Mouse (Mus musculus) forebrain, embryonic 15.5 days (tissue): ENCODE measurements around the gene Uri1. TPM values are rescaled to one million over a fixed set of nuclear protein-coding genes. Genes with fewer than 3 reads are reported as not detected.

Source experiments
- ATAC-seq: fragments of 200-750 bp; cut with Nextera tagmentation; replicated peaks from 2 replicates; pipeline ENCODE4 v1.8.0; 2017; ENCODE audit warnings: mild to moderate bottlenecking, moderate TSS enrichment, moderate library complexity
- H3K27ac ChIP-seq: fragments of 300-500 bp; sonication (generic); replicated peaks from 2 replicates; pipeline ENCODE4 v1.5.1; 2015; ENCODE audit warnings: mild to moderate bottlenecking, inconsistent platforms
- H3K27me3 ChIP-seq: fragments of 300-500 bp; sonication (generic); 2 replicates; pipeline ENCODE4 v1.6.1; 2015; ENCODE audit warnings: inconsistent platforms
- H3K36me3 ChIP-seq: fragments of 300-500 bp; sonication (generic); 2 replicates; pipeline ENCODE4 v1.6.1; 2015; ENCODE audit warnings: mild to moderate bottlenecking, inconsistent platforms
- H3K4me1 ChIP-seq: fragments of 300-500 bp; sonication (generic); 2 replicates; pipeline ENCODE4 v1.6.1; 2015; ENCODE audit warnings: inconsistent platforms
- H3K4me2 ChIP-seq: fragments of 300-500 bp; sonication (generic); replicated peaks from 2 replicates; pipeline ENCODE4 v1.6.1; 2015; ENCODE audit warnings: mild to moderate bottlenecking, inconsistent platforms
- H3K4me3 ChIP-seq: fragments of 300-500 bp; sonication (generic); 2 replicates; pipeline ENCODE4 v1.5.1; 2015; ENCODE audit warnings: mild to moderate bottlenecking, inconsistent platforms
- H3K9ac ChIP-seq: fragments of 300-500 bp; sonication (generic); replicated peaks from 2 replicates; pipeline ENCODE4 v1.6.1; 2015; ENCODE audit warnings: mild to moderate bottlenecking, inconsistent platforms
- H3K9me3 ChIP-seq: fragments of 300-500 bp; sonication (generic); 2 replicates; pipeline ENCODE4 v1.6.1; 2016; ENCODE audit warnings: inconsistent platforms
- WGBS: fragments of 180-500 bp; shearing (Covaris S2); methylation state at CpG from one replicate; pipeline ENCODE4 v1.1.7; 2015; ENCODE audit warnings: mixed read lengths; 5-methylcytosine and 5-hydroxymethylcytosine counted together
- polyA plus RNA-seq: library from polyadenylated mRNA; unstranded; fragments of >200 nt; fragmentation: Nextera tagmentation; extraction: Ambion mirVana; gene quantifications from 2 replicates; pipeline ENCODE4 v1.2.1, GENCODE M21; 2015

Uri1 gene
- polyA plus RNA-seq, 1 experiment from 2014 or later: 40.3 TPM

DNA sequence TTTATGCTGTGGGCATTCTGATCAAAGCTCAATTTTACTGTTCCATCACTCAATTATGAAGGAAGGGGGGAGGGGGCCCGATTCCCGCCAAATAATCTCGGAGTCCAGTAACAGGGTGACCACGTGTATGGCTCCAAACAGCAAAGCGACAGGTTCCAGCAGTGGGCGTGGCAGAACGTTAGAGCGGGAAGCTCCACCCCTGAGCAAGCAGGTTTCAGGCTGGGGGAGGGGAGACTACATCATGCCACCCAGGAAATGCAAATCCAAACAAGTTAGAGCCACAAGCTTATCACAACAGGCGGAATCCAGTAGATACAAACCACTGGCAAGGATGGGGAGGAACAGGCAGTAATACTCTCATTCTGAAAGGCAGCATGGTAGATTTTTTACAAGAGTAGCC is 71.5 kb downstream of the Uri1 start:
- Histone ChIP-seq H3K4me3 (no peak overlapping the region), H3K36me3 (peaks cover 2% of the 10 kb centered on the region; the same call in 1 of the 2 replicates), H3K4me1 (no peaks in the 10 kb centered on the region), H3K9ac (no peak overlapping the region), H3K27ac (no peak overlapping the region), H3K9me3 (no peaks in the 10 kb centered on the region), H3K4me2 (no peak overlapping the region), H3K27me3 (no peaks in the 10 kb centered on the region)
- ATAC-seq: no peak
- WGBS: 85% methylated on average over 9 of the region's 9 CpGs

DNA sequence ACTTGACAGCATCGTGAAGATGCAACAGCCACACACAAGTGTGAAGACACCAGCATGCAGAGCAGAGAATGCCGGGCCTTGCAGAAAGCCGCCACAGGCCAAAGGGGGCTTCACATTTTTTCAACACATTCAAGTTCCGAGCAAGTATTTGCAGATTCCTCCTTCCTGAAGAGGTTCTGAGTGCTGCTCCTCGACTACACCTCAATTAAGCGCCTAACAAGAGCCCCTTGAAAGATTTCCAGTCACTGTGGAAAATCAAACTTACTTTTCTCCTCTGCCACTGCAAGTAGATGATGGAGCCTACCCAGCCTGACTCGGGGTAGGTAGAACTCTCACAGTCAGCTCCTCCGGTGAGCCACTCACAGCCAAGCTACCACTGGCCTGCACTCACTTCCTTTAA is 86.9 kb downstream of the Uri1 start:
- Histone ChIP-seq H3K9ac (no peak overlapping the region), H3K9me3 (no peaks in the 10 kb centered on the region), H3K4me2 (no peak overlapping the region), H3K4me3 (no peak overlapping the region), H3K4me1 (peaks cover 19% of the 10 kb centered on the region), H3K27me3 (no peaks in the 10 kb centered on the region), H3K36me3 (no peaks in the 10 kb centered on the region), H3K27ac (no peak overlapping the region)
- ATAC-seq: no peak
- 86% methylated on average over 8 of the region's 8 CpGs for WGBS

DNA sequence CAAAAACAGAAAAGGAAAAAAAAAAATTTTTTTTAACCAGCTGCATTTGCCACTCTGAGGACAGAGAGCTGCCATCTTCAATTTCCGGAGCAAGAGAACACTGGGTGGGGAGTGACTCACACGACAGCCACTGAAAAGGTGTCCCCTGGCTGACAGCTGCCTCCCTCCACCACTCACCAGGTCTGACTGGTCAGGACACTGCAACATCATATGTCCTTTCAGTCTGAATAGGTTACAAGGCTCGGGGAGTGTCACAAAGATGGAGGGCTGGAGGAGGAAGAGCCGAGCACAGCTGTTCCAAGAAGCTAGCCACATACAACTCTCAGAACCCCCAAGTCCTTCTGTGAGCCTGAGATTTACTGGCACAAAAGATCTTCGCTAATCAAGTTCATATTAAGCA is 87.6 kb downstream of the Uri1 start:
- H3K27me3 ChIP-seq: no peaks in the 10 kb centered on the region
- no peaks in the 10 kb centered on the region for H3K36me3 ChIP-seq
- H3K9ac ChIP-seq: no peak overlapping the region
- no peak for ATAC-seq
- H3K27ac ChIP-seq: no peak overlapping the region
- WGBS: 63% methylated on average over 5 of the region's 5 CpGs
- H3K9me3 ChIP-seq: no peaks in the 10 kb centered on the region
- H3K4me1 ChIP-seq: peaks cover 19% of the 10 kb centered on the region
- H3K4me3 ChIP-seq: no peak overlapping the region
- no peak overlapping the region for H3K4me2 ChIP-seq

GRCm38 (mm10) chr7:37934770-37935182 is 88.6 kb downstream of the Uri1 start:
- ATAC-seq: peak; percentile 72
- Histone ChIP-seq H3K36me3 (no peaks in the 10 kb centered on the region), H3K4me1 (peaks cover 21% of the 10 kb centered on the region), H3K27ac (no peak overlapping the region; the same call in 1 of the 2 replicates), H3K4me3 (no peak overlapping the region), H3K27me3 (no peaks in the 10 kb centered on the region), H3K4me2 (no peak overlapping the region), H3K9ac (no peak overlapping the region), H3K9me3 (no peaks in the 10 kb centered on the region)
- 9% methylated on average over 5 of the region's 5 CpGs for WGBS

DNA sequence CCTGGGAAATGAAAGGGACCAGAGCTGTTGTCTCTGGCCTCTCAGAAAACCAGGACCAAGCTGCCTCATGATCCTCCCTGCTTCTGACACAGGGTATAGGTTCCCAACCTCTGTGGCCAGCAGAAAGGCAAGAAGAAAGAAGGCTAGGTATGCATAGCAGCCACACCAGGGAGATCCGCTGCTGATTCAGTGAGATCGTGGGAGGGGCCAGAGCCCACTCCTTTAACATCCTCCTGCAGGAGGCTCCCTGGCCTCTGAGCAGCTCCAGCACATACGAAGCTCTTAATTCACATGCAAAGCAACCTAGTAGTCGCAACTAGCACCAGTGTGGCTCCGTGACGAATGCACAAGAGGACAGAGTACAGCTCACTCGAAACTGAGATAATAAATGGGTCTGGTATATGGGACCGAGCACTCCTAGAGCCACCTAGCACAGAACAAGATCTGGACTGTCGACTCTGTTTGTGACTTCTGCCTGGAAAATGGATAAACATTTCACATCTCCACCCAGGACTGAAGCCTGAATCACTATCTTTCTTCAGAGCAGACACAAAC is 89.5 kb downstream of the Uri1 start:
- H3K4me3 ChIP-seq: no peak overlapping the region
- peaks cover 24% of the 10 kb centered on the region for H3K4me1 ChIP-seq
- no peak overlapping the region for H3K4me2 ChIP-seq
- WGBS: 26% methylated on average over 9 of the region's 9 CpGs
- no peaks in the 10 kb centered on the region for H3K36me3 ChIP-seq
- no peaks in the 10 kb centered on the region for H3K9me3 ChIP-seq
- H3K9ac ChIP-seq: no peak overlapping the region
- no peaks in the 10 kb centered on the region for H3K27me3 ChIP-seq
- ATAC-seq: no peak
- H3K27ac ChIP-seq: no peak overlapping the region

- no peak for ATAC-seq
- 22% methylated on average over 3 of the region's 3 CpGs for WGBS
- Histone ChIP-seq H3K9me3 (no peaks in the 10 kb centered on the region), H3K27me3 (no peaks in the 10 kb centered on the region), H3K4me1 (peaks cover 24% of the 10 kb centered on the region), H3K36me3 (no peaks in the 10 kb centered on the region), H3K9ac (no peak overlapping the region), H3K27ac (no peak overlapping the region), H3K4me3 (no peak overlapping the region), H3K4me2 (no peak overlapping the region)
Measured at GRCm38 (mm10) chr7:37931631-37932030, 91.7 kb downstream of the Uri1 start.

DNA sequence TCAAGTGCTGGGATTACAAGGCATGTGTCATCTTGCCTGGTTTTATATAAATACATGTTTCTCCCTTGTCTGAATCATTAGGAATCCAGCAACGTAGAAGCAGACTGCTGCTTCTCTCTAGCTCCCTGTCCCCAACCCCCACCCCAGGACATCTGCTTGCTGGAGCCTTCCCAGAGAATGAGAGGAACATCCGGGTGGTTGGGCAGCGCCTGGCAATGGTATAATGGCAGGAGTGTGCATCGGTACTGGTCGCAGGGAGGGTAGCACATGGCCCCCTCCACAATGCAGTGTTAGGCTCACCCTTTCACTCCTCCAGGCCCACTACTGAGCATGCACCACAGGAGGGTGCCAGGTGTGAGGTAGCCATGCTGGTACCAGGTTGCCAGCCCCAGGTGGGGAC is 93.6 kb downstream of the Uri1 start:
- peaks cover 19% of the 10 kb centered on the region for H3K4me1 ChIP-seq
- H3K27ac ChIP-seq: peak overlapping the region; percentile 54; the same call in 1 of the 2 replicates
- WGBS: 38% methylated on average over 5 of the region's 5 CpGs
- no peak overlapping the region for H3K4me3 ChIP-seq
- H3K27me3 ChIP-seq: no peaks in the 10 kb centered on the region
- no peak for ATAC-seq
- no peak overlapping the region for H3K9ac ChIP-seq
- H3K4me2 ChIP-seq: no peak overlapping the region
- no peaks in the 10 kb centered on the region for H3K9me3 ChIP-seq
- H3K36me3 ChIP-seq: no peaks in the 10 kb centered on the region

- WGBS: 81% methylated on average over 4 of the region's 4 CpGs
- H3K4me3 ChIP-seq: no peak overlapping the region
- H3K27me3 ChIP-seq: no peaks in the 10 kb centered on the region
- no peak overlapping the region for H3K4me2 ChIP-seq
- no peak for ATAC-seq
- peaks cover 16% of the 10 kb centered on the region for H3K4me1 ChIP-seq
- H3K9me3 ChIP-seq: no peaks in the 10 kb centered on the region; the same call in 1 of the 2 replicates
- no peak overlapping the region for H3K27ac ChIP-seq
- no peak overlapping the region for H3K9ac ChIP-seq
- no peaks in the 10 kb centered on the region for H3K36me3 ChIP-seq
Measured at GRCm38 (mm10) chr7:37922999-37923398, 100.4 kb downstream of the Uri1 start.

- WGBS: 23% methylated on average over 17 of the region's 17 CpGs
- Histone ChIP-seq H3K36me3 (no peaks in the 10 kb centered on the region), H3K27me3 (no peaks in the 10 kb centered on the region), H3K4me3 (no peak overlapping the region), H3K9ac (peak overlapping the region; percentile 22; the same call in 1 of the 2 replicates), H3K4me2 (no peak overlapping the region), H3K9me3 (no peaks in the 10 kb centered on the region; the same call in 1 of the 2 replicates), H3K4me1 (peaks cover 24% of the 10 kb centered on the region), H3K27ac (0 out of 2 replicates have a peak overlapping the region, but pooled peaks have one; percentile 31)
- ATAC-seq: no peak
Measured at GRCm38 (mm10) chr7:37921681-37922430, 101.5 kb downstream of the Uri1 start.

DNA sequence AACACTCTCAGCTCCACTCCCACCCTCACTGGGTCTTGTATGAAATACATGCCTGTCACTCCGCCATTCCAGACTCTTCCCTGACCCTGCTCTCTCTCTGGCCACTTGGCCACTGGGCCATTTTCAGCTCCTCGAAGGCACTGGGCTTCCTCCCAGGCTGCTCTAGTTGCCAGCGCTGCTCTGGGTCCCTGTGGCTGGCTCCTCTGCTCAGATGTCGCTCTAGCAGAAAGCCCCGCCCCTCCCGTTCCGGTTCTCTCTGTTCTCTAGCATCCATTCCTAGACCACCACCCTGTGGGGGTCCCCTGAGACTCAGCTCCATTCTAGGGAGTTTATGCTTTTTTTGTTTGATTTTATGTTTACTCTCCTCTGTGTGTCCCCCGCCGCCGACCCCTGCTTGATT is 104.4 kb downstream of the Uri1 start:
- no peaks in the 10 kb centered on the region for H3K36me3 ChIP-seq
- H3K27ac ChIP-seq: no peak overlapping the region
- no peaks in the 10 kb centered on the region; the same call in 1 of the 2 replicates for H3K9me3 ChIP-seq
- 56% methylated on average over 10 of the region's 10 CpGs for WGBS
- H3K4me1 ChIP-seq: peaks cover 33% of the 10 kb centered on the region
- no peak for ATAC-seq
- H3K27me3 ChIP-seq: no peaks in the 10 kb centered on the region
- H3K4me3 ChIP-seq: no peak overlapping the region
- no peak overlapping the region for H3K4me2 ChIP-seq
- H3K9ac ChIP-seq: no peak overlapping the region

- peaks cover 27% of the 10 kb centered on the region for H3K4me1 ChIP-seq
- ATAC-seq: peak; percentile 82
- H3K9ac ChIP-seq: no peak overlapping the region
- H3K27ac ChIP-seq: peak overlapping the region; percentile 58
- H3K4me2 ChIP-seq: peak overlapping the region; percentile 9; the same call in 1 of the 2 replicates
- no peaks in the 10 kb centered on the region for H3K36me3 ChIP-seq
- no peak overlapping the region for H3K4me3 ChIP-seq
- no peaks in the 10 kb centered on the region for H3K27me3 ChIP-seq
- 33% methylated on average over 18 of the region's 18 CpGs for WGBS
- H3K9me3 ChIP-seq: no peaks in the 10 kb centered on the region
Measured at GRCm38 (mm10) chr7:37916762-37917439, 106.5 kb downstream of the Uri1 start.

DNA sequence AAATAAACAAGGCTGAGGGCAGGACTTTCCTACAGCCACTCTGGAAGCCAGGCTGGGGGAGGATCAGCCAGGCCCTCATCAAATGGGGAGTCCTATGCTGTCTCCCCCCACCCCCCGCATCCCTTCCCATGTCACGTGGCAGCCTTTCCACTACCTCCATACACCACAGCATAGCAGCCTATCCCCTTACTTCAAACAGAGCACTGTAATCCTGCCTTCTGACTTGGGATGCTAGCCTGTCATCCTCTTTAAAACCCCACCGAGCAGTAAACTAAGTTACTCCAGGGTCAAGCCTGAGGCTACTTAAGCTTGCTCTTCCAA is 111.6 kb downstream of the Uri1 start:
- 15% methylated on average over 3 of the region's 3 CpGs for WGBS
- ATAC-seq: no peak
- no peaks in the 10 kb centered on the region for H3K27me3 ChIP-seq
- no peak overlapping the region for H3K4me2 ChIP-seq
- no peaks in the 10 kb centered on the region for H3K9me3 ChIP-seq
- no peak overlapping the region for H3K27ac ChIP-seq
- no peaks in the 10 kb centered on the region for H3K36me3 ChIP-seq
- no peak overlapping the region for H3K4me3 ChIP-seq
- H3K9ac ChIP-seq: no peak overlapping the region
- peaks cover 11% of the 10 kb centered on the region for H3K4me1 ChIP-seq
